Mouse (Mus musculus) 3134 (cell line): ENCODE measurements around the gene Cd248.
A peak's percentile ranks its signal among the peaks of the same experiment; 100 is the strongest.

Experiments used
- DNase-seq: peaks from one replicate; pipeline ENCODE4 v3.0.0-alpha.2; 2011; ENCODE audit warnings: low spot score; ENCODE audit not compliant: insufficient read length; ENCODE audit errors: extremely low read depth

The Cd248 gene

DNA sequence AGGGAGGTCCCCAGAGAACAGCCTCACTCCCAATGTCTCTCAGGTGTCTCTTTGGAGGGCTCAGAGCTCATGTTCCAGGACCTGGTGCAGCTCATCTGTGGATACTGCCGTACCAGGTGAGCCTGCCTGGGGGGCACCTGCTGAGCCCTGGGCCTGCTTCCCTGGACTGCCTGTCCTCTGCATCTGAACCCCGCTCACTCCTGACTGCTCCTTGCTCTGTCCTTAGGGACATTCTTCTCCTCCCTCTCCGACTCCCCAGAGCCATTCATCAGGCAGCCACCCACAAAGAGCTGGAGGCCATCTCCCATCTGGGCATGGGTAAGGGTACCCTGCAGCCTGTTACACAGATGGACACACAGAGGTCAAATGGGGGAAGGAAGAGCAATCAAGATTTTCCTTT is 16.4 kb upstream of the Cd248 start:
- peak; percentile 34 for DNase-seq

GRCm38 (mm10) chr19:5052166-5052822 is 15.6 kb upstream of the Cd248 start:
- DNase-seq: peak; percentile 51

DNA sequence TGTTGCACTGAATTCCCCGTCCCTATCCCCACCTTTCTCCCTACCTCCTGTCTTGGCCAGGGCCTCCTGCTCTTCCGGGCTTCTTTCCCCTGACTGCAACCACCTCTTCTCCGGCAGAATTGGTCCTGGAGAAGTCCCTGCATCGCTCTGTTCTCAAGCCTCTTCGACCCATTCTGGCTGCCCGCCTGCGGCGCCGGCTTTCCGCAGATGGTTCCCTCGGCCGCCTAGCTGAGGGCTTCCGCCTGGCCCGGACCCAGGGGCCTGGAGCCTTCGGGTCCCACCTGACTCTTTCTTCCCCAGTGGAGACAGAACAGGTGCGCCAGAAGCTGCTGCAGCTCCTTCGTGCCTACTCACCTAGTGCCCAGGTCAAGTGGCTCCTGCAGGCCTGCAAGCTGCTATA is 15.0 kb upstream of the Cd248 start:
- DNase-seq: no peak

DNA sequence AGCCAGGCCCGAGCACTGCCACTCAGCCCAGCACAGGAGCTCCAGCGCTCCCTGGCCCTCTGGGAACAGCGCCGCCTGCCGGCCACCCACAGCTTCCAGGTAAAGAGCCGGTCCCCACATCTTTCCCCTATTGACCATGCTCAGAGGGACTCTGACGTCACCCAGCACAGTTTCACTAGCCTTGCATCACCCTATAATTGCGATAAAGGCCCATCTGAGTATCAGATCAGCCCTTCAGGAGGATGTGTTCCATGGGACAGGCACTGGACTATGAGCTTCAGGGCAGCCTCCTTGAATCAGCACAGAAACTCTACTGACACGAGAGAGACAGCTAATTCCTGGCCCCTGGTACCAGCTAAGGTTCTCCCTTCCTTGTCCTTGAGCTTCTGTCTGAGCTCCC is 14.0 kb upstream of the Cd248 start:
- DNase-seq: peak; percentile 83

- no peak for DNase-seq
Observed at GRCm38 (mm10) chr19:5056251-5056650, 11.6 kb upstream of the Cd248 start.

DNA sequence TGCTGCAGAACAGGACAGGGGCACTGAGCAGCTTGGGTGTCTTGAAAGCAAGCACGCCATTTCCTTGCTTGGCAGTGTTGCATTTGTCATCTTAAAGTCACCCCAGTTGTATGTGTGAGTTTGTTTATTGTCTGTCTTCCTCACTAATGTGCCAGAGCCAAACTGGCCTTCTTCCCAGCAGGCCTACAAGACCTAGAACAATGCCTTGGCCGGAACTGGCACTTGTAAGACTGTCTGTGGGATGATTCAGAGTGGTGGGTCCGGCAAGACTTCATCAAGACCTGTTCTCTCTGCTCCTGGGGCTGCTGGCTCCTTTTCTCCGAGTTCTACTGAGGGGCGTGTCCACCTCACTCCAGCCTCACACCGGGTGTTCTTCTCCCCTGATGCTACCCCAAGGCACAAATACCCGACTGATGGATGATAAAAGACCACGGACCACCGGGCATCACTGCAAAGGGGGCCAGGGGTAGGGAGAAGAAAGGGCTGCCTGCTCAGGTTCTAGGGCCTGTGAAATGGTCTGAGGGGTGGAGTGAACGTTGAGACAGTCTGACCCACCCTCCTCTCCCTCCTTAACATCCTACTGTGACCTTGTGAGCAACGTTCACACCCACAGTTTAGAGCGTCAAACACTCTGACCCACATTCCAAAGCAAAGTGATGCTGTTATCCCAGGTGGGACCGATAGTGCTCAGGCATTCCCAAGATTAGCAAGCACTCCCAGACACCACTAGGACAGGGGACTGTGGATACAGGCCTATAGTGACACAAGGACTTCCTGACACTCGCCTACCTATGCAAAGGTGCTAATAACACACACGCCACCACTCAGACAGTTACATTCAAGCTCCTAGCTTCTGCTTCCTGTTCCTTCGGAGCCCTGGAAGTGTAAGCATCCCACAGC is 9.8 kb upstream of the Cd248 start:
- peak; percentile 58 for DNase-seq

- DNase-seq: peak; percentile 63
Observed at GRCm38 (mm10) chr19:5058801-5059771, 8.8 kb upstream of the Cd248 start.

DNA sequence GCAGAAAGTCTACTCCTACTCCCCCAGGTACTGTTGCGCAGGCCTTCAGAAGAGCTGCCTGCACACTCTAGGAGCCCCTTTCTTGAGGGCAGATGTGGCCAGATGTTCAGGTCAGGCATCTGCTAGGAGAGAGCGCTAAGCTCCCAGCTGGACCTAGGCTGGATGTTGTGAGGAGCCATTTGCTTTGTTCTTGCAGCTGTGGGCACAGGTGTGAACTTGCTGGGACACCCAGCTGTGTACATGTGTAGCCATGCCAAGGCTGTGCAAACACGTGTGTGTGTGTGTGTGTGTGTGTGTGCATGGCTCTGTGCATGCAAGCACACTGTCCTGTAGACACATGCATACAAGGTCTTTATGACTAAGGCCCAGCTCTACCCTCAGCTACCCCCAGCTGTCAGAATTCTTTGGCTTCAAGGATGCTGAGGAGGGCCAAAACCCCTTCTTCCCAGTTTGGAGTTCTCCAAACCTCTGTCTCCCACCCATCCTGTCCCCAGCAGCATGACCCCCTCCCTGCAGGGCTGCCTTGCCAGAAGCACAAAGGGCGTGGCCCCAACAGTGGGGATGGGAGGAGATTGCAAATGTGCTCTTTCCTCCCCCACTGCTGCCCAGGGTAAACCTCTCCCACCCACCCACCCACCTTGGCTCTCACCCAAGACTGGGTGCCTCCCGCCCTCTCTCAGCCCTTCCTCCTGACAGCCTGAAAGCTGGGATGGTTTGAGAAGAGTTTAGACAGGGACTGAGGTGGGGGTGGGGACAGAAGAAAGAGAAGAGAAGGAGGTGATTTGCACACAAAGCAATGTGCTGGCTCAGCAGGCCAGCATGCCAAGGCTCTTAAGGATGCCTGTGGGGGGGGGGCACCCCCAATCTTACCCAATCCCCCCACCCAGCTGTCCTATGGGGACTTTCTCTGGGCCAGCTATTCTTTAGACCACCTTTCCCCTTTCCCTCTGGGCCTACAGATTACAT is 7.2 kb upstream of the Cd248 start:
- no peak for DNase-seq

DNA sequence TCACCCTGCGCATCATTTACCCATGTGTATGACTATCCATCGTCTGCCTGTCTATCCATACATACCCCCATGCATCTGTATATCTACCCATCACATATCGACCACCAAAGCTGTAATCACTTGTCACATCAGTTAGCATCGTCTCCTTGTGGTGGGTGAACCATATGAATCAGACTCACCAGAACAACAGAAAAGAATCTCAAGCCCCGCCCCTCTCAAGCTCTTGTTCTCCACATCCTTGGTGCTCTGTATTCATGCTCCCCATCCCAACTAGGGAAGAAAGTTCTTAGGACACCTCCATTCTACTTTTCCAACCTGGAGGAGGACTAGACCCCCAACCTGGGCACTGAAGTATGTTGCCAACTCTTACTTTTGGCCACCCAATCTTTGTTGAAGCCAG is 5.8 kb upstream of the Cd248 start:
- DNase-seq: no peak

DNA sequence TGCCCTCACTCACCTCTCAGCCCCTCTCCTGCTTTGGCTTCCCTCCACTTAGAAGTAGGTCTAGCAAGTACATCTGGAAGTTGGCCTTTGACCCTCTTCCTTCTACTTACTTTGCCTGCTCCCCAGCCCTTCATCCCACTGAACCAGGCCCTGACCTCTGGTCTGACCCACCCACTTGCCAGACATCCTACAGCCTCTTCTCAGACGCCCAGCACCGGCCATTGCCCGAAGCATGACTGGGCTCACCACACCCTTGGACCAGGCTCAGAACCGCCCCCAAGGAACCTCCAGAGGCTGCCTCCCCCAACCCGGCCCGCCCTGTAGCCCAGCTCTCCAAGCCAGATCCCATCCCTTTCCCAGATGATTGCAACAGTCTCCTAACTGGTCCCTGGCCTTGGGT is 5.4 kb upstream of the Cd248 start:
- peak; percentile 47 for DNase-seq

DNA sequence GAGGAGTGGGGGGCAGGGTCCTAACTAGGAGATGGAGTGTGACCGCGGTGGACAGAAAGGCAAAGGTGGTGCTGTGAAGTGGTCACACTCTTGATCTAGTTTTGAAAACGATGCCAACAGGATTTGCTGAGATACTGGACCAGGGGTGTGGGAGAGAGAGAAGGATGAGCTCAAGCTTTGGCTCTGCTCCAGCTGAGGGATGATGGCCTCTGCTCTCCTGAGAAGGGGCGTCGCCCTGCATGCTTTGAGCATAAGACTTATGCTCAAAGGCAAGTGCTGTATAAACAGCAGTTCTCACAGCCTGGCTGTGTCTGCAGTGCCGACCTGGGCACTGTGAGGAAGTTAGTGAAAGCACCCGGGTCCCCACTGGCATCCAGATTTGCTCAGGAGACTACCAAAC is 2.8 kb upstream of the Cd248 start:
- DNase-seq: no peak

DNA sequence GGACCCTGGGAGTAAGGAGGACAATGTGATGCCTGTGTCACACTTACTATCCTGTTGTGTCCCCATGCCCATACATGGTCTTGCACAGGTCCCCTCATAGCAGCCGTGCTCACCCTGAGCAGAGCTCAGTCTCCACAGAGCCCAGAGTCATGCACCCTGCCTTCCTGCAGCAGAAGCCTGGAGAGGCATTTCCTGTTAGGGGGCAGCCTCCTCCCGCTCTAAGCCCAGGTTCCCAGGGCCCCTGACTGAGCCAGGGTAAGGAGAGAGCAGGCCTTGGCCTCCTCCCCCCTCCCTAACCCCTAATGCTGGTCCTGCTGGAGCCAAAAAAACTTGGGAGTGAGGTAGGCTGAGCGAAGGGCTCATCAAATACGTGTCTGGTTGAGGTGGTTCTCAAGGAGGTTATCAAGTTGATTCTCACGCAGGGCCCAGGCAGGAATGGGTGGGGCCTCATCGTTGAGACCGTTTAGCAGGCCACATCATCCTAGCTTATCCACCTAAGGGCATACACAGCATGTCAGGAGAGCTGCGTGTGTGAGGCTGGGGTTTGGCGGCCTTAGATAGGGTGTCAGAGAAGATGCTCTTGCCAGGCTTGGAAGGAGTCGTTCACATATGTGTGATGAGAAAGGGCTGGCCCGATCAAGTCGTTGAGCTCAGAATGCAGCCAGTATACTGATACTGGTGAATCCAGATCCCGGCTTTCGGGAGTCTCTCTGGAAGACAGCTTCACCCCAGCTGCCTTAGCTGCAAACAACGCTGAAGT is 658 bp upstream of the Cd248 start:
- DNase-seq: no peak

- peak; percentile 28 for DNase-seq
Observed at GRCm38 (mm10) chr19:5068570-5069234, 824 bp downstream of the Cd248 start.

DNA sequence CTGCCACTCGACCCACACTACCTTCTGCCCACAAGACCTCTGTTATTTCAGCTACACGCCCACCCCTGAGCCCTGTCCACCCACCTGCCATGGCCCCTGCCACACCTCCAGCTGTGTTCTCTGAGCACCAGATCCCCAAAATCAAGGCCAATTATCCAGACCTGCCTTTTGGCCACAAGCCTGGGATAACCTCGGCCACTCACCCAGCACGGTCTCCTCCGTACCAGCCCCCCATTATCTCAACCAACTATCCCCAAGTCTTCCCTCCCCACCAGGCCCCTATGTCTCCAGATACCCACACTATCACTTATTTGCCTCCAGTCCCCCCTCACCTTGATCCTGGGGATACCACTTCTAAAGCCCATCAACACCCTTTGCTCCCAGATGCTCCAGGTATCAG is 1.6 kb downstream of the Cd248 start:
- no peak for DNase-seq

- no peak for DNase-seq
Observed at GRCm38 (mm10) chr19:5069978-5070377, 2.1 kb downstream of the Cd248 start.

DNA sequence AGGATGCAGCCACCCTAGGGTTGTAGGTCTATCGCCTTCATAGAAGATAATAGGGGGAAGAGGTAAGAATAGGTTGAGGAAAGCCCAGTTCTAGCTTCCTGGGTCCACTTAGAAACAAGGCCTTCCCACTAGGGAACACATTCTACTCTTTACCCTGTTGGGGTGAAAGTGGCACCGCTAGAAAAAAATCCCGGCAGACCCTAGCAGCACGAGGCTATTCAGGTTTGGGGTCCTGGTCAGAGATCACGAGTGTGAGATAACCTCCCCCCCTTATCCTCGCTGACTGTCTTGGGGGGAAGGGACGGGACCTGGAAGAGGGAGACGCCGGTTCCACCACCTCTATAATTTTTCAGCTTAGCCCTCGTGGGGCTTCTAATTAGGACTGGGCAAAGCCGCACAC is 3.2 kb downstream of the Cd248 start:
- no peak for DNase-seq

- DNase-seq: peak; percentile 83
Observed at GRCm38 (mm10) chr19:5071545-5072369, 3.9 kb downstream of the Cd248 start.
